Mouse (Mus musculus) gastrocnemius, postnatal 4 days (tissue): ENCODE measurements around the gene Slc31a1. TPM values are rescaled to one million over a fixed set of nuclear protein-coding genes. Genes with fewer than 3 reads are reported as not detected.

ENCODE experiments used
- DNase-seq, 2 experiments: peaks; one replicate each; pipeline ENCODE4 v3.0.0; 2021 to 2022; ENCODE audit warnings: low spot score in 2 of 2, mixed read lengths in 2 of 2
- long read RNA-seq, 2 experiments: library from polyadenylated mRNA; stranded (forward); transcript quantifications; one replicate each; pipeline ENCODE4 v2.0.0; 2021
- total RNA-seq, 2 experiments: library from RNA; stranded (reverse); gene quantifications; 2 replicates each; pipeline ENCODE4 v1.2.3; 2021

Gene Slc31a1
- total RNA-seq = 10 to 100 TPM; 17.7 to 18.8 TPM
- long read RNA-seq, experiment 1, transcript Slc31a1-201 (5 exons, 3,718 nt) = major isoform, 52 of 62 reads
- long read RNA-seq, experiment 1, partial matches to known transcripts = 5 of 62 reads
- long read RNA-seq, experiment 1, other reads (novel, unspliced or antisense) = 5 of 62 reads
- long read RNA-seq, experiment 2, transcript Slc31a1-201 (5 exons, 3,718 nt) = major isoform, 51 of 55 reads
- long read RNA-seq, experiment 2, partial matches to known transcripts = 0 of 55 reads
- long read RNA-seq, experiment 2, other reads (novel, unspliced or antisense) = 4 of 55 reads

- peak; percentile 90 to 94 for DNase-seq
Observed at GRCm38 (mm10) chr4:62360088-62360804, at the start of gene Slc31a1, which contains the start of gene Fkbp15. Gene Slc31a1, plus strand, starts transcription at chr4:62360727. Gene Fkbp15, minus strand, starts transcription at chr4:62360548.

- no peak for DNase-seq
Observed at GRCm38 (mm10) chr4:62312821-62313220, 47.7 kb upstream of the Slc31a1 start.

- no peak for DNase-seq
Observed at GRCm38 (mm10) chr4:62313641-62314211, 46.8 kb upstream of the Slc31a1 start.

- no peak for DNase-seq
Observed at GRCm38 (mm10) chr4:62314516-62314915, 46.0 kb upstream of the Slc31a1 start.

- no peak for DNase-seq
Observed at GRCm38 (mm10) chr4:62316456-62316855, 44.1 kb upstream of the Slc31a1 start.

- no peak for DNase-seq
Observed at GRCm38 (mm10) chr4:62318294-62318693, 42.2 kb upstream of the Slc31a1 start.

- no peak for DNase-seq
Observed at GRCm38 (mm10) chr4:62322684-62323083, 37.8 kb upstream of the Slc31a1 start.

GRCm38 (mm10) chr4:62326111-62326510, 34.4 kb upstream of the Slc31a1 start:
- DNase-seq = no peak

GRCm38 (mm10) chr4:62328941-62329660, 31.4 kb upstream of the Slc31a1 start:
- DNase-seq = no peak

- no peak for DNase-seq
Observed at GRCm38 (mm10) chr4:62331977-62332376, 28.6 kb upstream of the Slc31a1 start.

- DNase-seq = no peak
Observed at GRCm38 (mm10) chr4:62338536-62338935, 22.0 kb upstream of the Slc31a1 start.

GRCm38 (mm10) chr4:62344000-62344399, 16.5 kb upstream of the Slc31a1 start:
- DNase-seq = no peak

GRCm38 (mm10) chr4:62345827-62346226, 14.7 kb upstream of the Slc31a1 start:
- DNase-seq = no peak

GRCm38 (mm10) chr4:62347605-62348328, 12.8 kb upstream of the Slc31a1 start:
- no peak for DNase-seq

- no peak for DNase-seq
Observed at GRCm38 (mm10) chr4:62348329-62348705, 12.2 kb upstream of the Slc31a1 start.

- DNase-seq = no peak
Observed at GRCm38 (mm10) chr4:62349371-62349770, 11.2 kb upstream of the Slc31a1 start.

GRCm38 (mm10) chr4:62357631-62358148, 2.8 kb upstream of the Slc31a1 start:
- DNase-seq = no peak

GRCm38 (mm10) chr4:62359256-62359775, 1.2 kb upstream of the Slc31a1 start:
- DNase-seq = no peak

- DNase-seq = no peak
Observed at GRCm38 (mm10) chr4:62360805-62361455, 403 bp downstream of the Slc31a1 start.

- no peak for DNase-seq
Observed at GRCm38 (mm10) chr4:62361571-62361970, 1.0 kb downstream of the Slc31a1 start.
